Mouse (Mus musculus) C2C12 (cell line): Measurements from ENCODE around the gene Znrf3.

Experiments
- CEBPB ChIP-seq: IDR thresholded peaks from one replicate; pipeline ENCODE4 v1.6.1; 2011; ENCODE audit warnings: low read depth, mild to moderate bottlenecking, control low read depth, moderate library complexity
- CTCF ChIP-seq: IDR thresholded peaks from one replicate; pipeline ENCODE4 v1.5.1; 2011; ENCODE audit not compliant: control insufficient read depth, insufficient read depth, insufficient read length
- FOSL1 ChIP-seq: IDR thresholded peaks from one replicate; pipeline ENCODE4 v1.8.0; 2011; ENCODE audit warnings: mild to moderate bottlenecking, low read length; ENCODE audit not compliant: poor library complexity, insufficient read depth, severe bottlenecking
- MAX ChIP-seq: IDR thresholded peaks from one replicate; pipeline ENCODE4 v1.6.1; 2011; ENCODE audit warnings: mild to moderate bottlenecking, control low read depth
- USF1 ChIP-seq: IDR thresholded peaks from one replicate; pipeline ENCODE4 v1.6.1; 2011; ENCODE audit warnings: low read depth, mild to moderate bottlenecking, control low read depth, moderate library complexity

DNA sequence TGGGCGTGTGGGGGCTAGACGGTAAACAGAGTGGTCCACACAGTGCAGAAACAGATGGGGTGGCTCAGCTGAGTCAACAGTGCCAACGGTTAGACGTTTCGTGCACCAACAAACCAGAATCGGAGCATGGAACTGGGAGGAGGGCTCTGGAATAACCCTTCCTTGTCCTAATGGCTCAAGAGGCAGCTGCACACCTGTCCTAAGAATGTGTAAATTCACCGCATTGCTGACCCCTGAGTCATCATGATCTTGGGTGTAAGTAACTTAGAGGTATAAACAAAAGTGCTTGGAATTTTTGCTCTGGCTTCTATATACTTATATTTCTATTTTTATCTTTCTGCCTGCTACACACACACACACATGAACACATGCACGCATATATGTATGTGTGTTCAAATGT is 202.5 kb downstream of the Znrf3 start:
- no peak for TF ChIP-seq FOSL1
- TF ChIP-seq CTCF: no peak
- TF ChIP-seq USF1: no peak
- no peak for TF ChIP-seq MAX
- no peak for TF ChIP-seq CEBPB
